Mouse (Mus musculus) hindbrain, embryonic 10.5 days (tissue): ENCODE measurements around the gene Bhmt2. TPM values are rescaled to one million over a fixed set of nuclear protein-coding genes. Genes with fewer than 3 reads are reported as not detected.

Experiments used
- DNase-seq: peaks from one replicate; pipeline ENCODE4 v3.0.0-alpha.2; 2017; ENCODE audit warnings: low spot score
- H3K27ac ChIP-seq: fragments of 300-500 bp; sonication (generic); 2 replicates; pipeline ENCODE4 v1.5.1; 2016; ENCODE audit warnings: mild to moderate bottlenecking, moderate library complexity
- H3K27me3 ChIP-seq: fragments of 300-500 bp; sonication (generic); 2 replicates; pipeline ENCODE4 v1.6.1; 2016; ENCODE audit warnings: mild to moderate bottlenecking; ENCODE audit not compliant: poor library complexity, insufficient read depth, severe bottlenecking
- H3K36me3 ChIP-seq: fragments of 300-500 bp; sonication (generic); 2 replicates; pipeline ENCODE4 v1.6.1; 2016; ENCODE audit warnings: mild to moderate bottlenecking, moderate library complexity
- H3K4me1 ChIP-seq: fragments of 300-500 bp; sonication (generic); replicated peaks from 2 replicates; pipeline ENCODE4 v1.6.1; 2016; ENCODE audit warnings: mild to moderate bottlenecking
- H3K4me3 ChIP-seq: fragments of 300-500 bp; sonication (generic); 2 replicates; pipeline ENCODE4 v1.5.1; 2016; ENCODE audit warnings: mild to moderate bottlenecking, moderate library complexity
- H3K9me3 ChIP-seq: fragments of 300-500 bp; sonication (generic); 2 replicates; pipeline ENCODE4 v1.6.1; 2016; ENCODE audit warnings: mild to moderate bottlenecking, moderate library complexity
- WGBS: fragments of 180-500 bp; shearing (Covaris S2); methylation state at CpG from one replicate; pipeline ENCODE4 v1.1.7; 2016; 5-methylcytosine and 5-hydroxymethylcytosine counted together
- polyA plus RNA-seq: library from polyadenylated mRNA; unstranded; fragments of >200 nt; fragmentation: Nextera tagmentation; extraction: Ambion mirVana; gene quantifications from 2 replicates; pipeline ENCODE4 v1.2.1, GENCODE M21; 2016

Bhmt2 gene
- polyA plus RNA-seq, 1 experiment from 2014 or later: 0.17 TPM

GRCm38 (mm10) chr13:93632927-93633326, 41.2 kb downstream of the Bhmt2 start:
- no peaks in the 10 kb centered on the region for H3K36me3 ChIP-seq
- H3K27me3 ChIP-seq: no peaks in the 10 kb centered on the region
- no peak for DNase-seq
- no peak overlapping the region for H3K27ac ChIP-seq
- H3K4me3 ChIP-seq: no peak overlapping the region
- H3K4me1 ChIP-seq: peaks cover 8% of the 10 kb centered on the region
- WGBS: 83% methylated on average over 5 of the region's 5 CpGs
- no peaks in the 10 kb centered on the region for H3K9me3 ChIP-seq

GRCm38 (mm10) chr13:93630941-93631705, 43.0 kb downstream of the Bhmt2 start:
- Histone ChIP-seq H3K36me3 (no peaks in the 10 kb centered on the region), H3K4me3 (no peak overlapping the region), H3K4me1 (0 out of 2 replicates have a peak, but pooled peaks cover 4% of the 10 kb centered on the region), H3K9me3 (no peaks in the 10 kb centered on the region), H3K27me3 (no peaks in the 10 kb centered on the region), H3K27ac (no peak overlapping the region)
- 88% methylated on average over 10 of the region's 10 CpGs for WGBS
- DNase-seq: no peak

- H3K4me1 ChIP-seq: 0 out of 2 replicates have a peak, but pooled peaks cover 4% of the 10 kb centered on the region
- no peak for DNase-seq
- no peak overlapping the region for H3K27ac ChIP-seq
- no peak overlapping the region for H3K4me3 ChIP-seq
- no peaks in the 10 kb centered on the region for H3K27me3 ChIP-seq
- no peaks in the 10 kb centered on the region for H3K9me3 ChIP-seq
- H3K36me3 ChIP-seq: no peaks in the 10 kb centered on the region
- 29% methylated on average over 6 of the region's 6 CpGs for WGBS
These were observed 45.2 kb downstream of the Bhmt2 start for GRCm38 (mm10) chr13:93628861-93629260.

- DNase-seq: no peak
- no peak overlapping the region for H3K4me3 ChIP-seq
- H3K27ac ChIP-seq: no peak overlapping the region
- no peaks in the 10 kb centered on the region for H3K36me3 ChIP-seq
- 61% methylated on average over 6 of the region's 6 CpGs for WGBS
- H3K27me3 ChIP-seq: no peaks in the 10 kb centered on the region
- H3K9me3 ChIP-seq: no peaks in the 10 kb centered on the region
- H3K4me1 ChIP-seq: no peaks in the 10 kb centered on the region
These were observed 59.6 kb downstream of the Bhmt2 start for GRCm38 (mm10) chr13:93614361-93614948.

GRCm38 (mm10) chr13:93613771-93614170, 60.3 kb downstream of the Bhmt2 start:
- Histone ChIP-seq H3K4me3 (no peak overlapping the region), H3K36me3 (no peaks in the 10 kb centered on the region), H3K27me3 (no peaks in the 10 kb centered on the region), H3K9me3 (no peaks in the 10 kb centered on the region), H3K27ac (no peak overlapping the region), H3K4me1 (no peaks in the 10 kb centered on the region)
- WGBS: 81% methylated on average over 4 of the region's 4 CpGs
- DNase-seq: no peak

GRCm38 (mm10) chr13:93612660-93613607, 61.2 kb downstream of the Bhmt2 start:
- no peaks in the 10 kb centered on the region for H3K36me3 ChIP-seq
- no peak overlapping the region for H3K4me3 ChIP-seq
- no peaks in the 10 kb centered on the region for H3K9me3 ChIP-seq
- DNase-seq: peak; percentile 73
- no peaks in the 10 kb centered on the region for H3K27me3 ChIP-seq
- WGBS: 63% methylated on average over 19 of the region's 19 CpGs
- H3K4me1 ChIP-seq: no peaks in the 10 kb centered on the region
- H3K27ac ChIP-seq: no peak overlapping the region

- Histone ChIP-seq H3K4me3 (no peak overlapping the region), H3K9me3 (no peaks in the 10 kb centered on the region), H3K36me3 (no peaks in the 10 kb centered on the region), H3K4me1 (no peaks in the 10 kb centered on the region), H3K27ac (no peak overlapping the region), H3K27me3 (no peaks in the 10 kb centered on the region)
- DNase-seq: no peak
- WGBS: 88% methylated on average over 2 of the region's 2 CpGs
These were observed 65.6 kb downstream of the Bhmt2 start for GRCm38 (mm10) chr13:93608476-93608875.

GRCm38 (mm10) chr13:93607701-93608100, 66.4 kb downstream of the Bhmt2 start:
- Histone ChIP-seq H3K36me3 (no peaks in the 10 kb centered on the region), H3K4me3 (no peak overlapping the region), H3K9me3 (no peaks in the 10 kb centered on the region), H3K4me1 (no peaks in the 10 kb centered on the region), H3K27me3 (no peaks in the 10 kb centered on the region), H3K27ac (no peak overlapping the region)
- WGBS: 93% methylated on average over 3 of the region's 3 CpGs
- DNase-seq: no peak

- 77% methylated on average over 13 of the region's 13 CpGs for WGBS
- H3K4me1 ChIP-seq: no peaks in the 10 kb centered on the region
- no peaks in the 10 kb centered on the region for H3K27me3 ChIP-seq
- no peak overlapping the region for H3K27ac ChIP-seq
- no peaks in the 10 kb centered on the region for H3K9me3 ChIP-seq
- no peak for DNase-seq
- H3K36me3 ChIP-seq: no peaks in the 10 kb centered on the region
- H3K4me3 ChIP-seq: no peak overlapping the region
These were observed 67.1 kb downstream of the Bhmt2 start for GRCm38 (mm10) chr13:93606868-93607578.

Other genes with a start within 250 kb of the Bhmt2 start
- gene Jmy, start 174.5 kb downstream of the Bhmt2 start, polyA plus RNA-seq: 3.9 and 4.0 TPM in 2 replicates
- gene Bhmt, start 36.3 kb downstream of the Bhmt2 start, polyA plus RNA-seq: 0.29 and 0.37 TPM in 2 replicates
- 0.27 TPM in 1 of 2 replicates, not detected in the other for gene Dmgdh, start 131 bp upstream of the Bhmt2 start, polyA plus RNA-seq
- gene Arsb, start 97.3 kb upstream of the Bhmt2 start, polyA plus RNA-seq: 3.2 and 5.1 TPM in 2 replicates